Mouse (Mus musculus) central nervous system, embryonic 11.5 days (tissue): ENCODE data around the gene Ncf2. TPM values are rescaled to one million over a fixed set of nuclear protein-coding genes. Genes with fewer than 3 reads are reported as not detected.

Experiments
- polyA plus RNA-seq: library from polyadenylated mRNA; depleted of rRNA; stranded (reverse); fragments of >200 nt; gene quantifications from 2 replicates; pipeline ENCODE4 v1.2.3, GENCODE M21; 2012; rRNA removed

Ncf2 gene
- polyA plus RNA-seq = 2.9 and 3.2 TPM in 2 replicates

GRCm38 (mm10) chr1:152799897-152800296, at the start of gene Ncf2:
Gene Ncf2, plus strand, starts transcription at chr1:152800194.

GRCm38 (mm10) chr1:152750312-152750965, 49.6 kb upstream of the Ncf2 start, which contains the start of gene Apobec4:
Gene Apobec4, plus strand, starts transcription at chr1:152750551.

GRCm38 (mm10) chr1:152766032-152766772, 33.8 kb upstream of the Ncf2 start, which contains the start of the genes Rgl1 and Arpc5:
Gene Rgl1, minus strand, starts transcription at chr1:152766351.
Gene Arpc5, plus strand, starts transcription at chr1:152766542.

Other genes with a start within 250 kb of the Ncf2 start
- gene Apobec4, start 49.6 kb upstream of the Ncf2 start, polyA plus RNA-seq = 0.04 TPM in 1 of 2 replicates, not detected in the other
- gene Rgl1, start 33.8 kb upstream of the Ncf2 start, polyA plus RNA-seq = 12.0 and 16.8 TPM in 2 replicates
- gene Arpc5, start 33.7 kb upstream of the Ncf2 start, polyA plus RNA-seq = 123 and 176 TPM in 2 replicates
- gene Smg7, start 102.5 kb downstream of the Ncf2 start, polyA plus RNA-seq = 34.9 and 54.2 TPM in 2 replicates
- gene Nmnat2, start 154.8 kb downstream of the Ncf2 start, polyA plus RNA-seq = 13.6 and 13.8 TPM in 2 replicates